Mouse (Mus musculus): ENCODE results near the gene Vps13a.

DNA sequence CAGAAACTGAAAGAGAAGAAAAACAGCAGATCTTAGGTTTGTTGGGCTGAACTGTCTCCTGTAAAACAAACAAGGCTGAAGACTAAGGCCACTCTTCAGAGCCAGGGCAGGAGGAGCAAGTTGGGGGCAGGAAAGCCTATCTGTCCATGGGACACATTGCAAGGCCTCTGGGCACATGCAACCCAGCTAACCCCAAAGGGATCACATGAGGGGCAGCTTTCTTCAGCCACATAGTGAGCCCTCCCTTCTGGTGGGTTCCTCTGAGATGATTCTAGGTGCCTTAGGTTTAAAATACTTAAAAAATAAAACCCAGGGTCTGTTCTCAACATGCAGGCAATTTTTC lies 186.8 kb downstream of the Vps13a start:
- TF ChIP-seq POLR2A (IDR thresholded peaks at IDR 0.05; ENCODE audit: borderline replicate concordance, control insufficient read depth, low read depth, low read length) = no peak
- no peak for TF ChIP-seq CTCF (IDR thresholded peaks at IDR 0.05; ENCODE audit: control insufficient read depth, insufficient read depth, low read length)

Measured in bone marrow, adult 2 months (tissue).